Comparison of ENCODE assay signal across 17 mouse cellular contexts in the genomic region with DNA sequence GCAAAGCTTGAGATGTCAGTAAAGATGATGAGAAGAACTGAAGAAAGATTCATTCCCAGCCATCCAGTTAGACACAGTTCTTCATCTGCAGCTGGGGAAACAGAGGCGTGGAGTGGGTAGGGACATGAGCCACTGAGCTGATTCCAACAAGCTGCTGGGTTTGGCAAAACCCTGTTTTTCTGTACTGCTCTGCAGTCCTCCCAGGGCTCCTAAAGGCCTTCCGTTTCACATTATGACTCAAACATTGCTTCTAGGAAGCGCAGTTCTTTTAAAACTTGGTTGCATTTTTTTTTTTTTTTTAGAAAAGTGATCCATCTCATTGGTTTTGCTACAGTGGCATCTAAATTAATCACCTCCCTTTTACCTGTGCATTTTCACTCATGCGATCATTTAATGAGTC. TPM values are rescaled to one million over a fixed set of nuclear protein-coding genes. Genes with fewer than 3 reads are reported as not detected.
DNase-seq lines count a peak whose midpoint lies in the region; ATAC-seq and TF ChIP-seq lines count a peak whose summit lies in the region.
"Had no signal": no experiment of that assay in that cellular context is flagged by ENCODE, and none has a peak within 500 bp of the region (broad histone marks: within the 10 kb centered on the region; RNA-seq: fewer than 3 reads in every experiment).

No protein-coding gene starts in this region.

- no peak overlapping the region for H3K4me3 ChIP-seq in heart, embryonic 11.5 days (ENCODE audit: low read depth, low read length)
- H3K4me3 ChIP-seq in thymus, adult 2 months (ENCODE audit: control insufficient read depth, insufficient read depth, low read length): no peak overlapping the region
- H3K4me3 ChIP-seq: embryonic facial prominence, embryonic 12.5 days; intestine, embryonic 15.5 days; megakaryocyte, embryonic 14.5 days; neural tube, embryonic 13.5 days had no signal

- no peak for ATAC-seq in heart, embryonic 11.5 days (replicated peaks; ENCODE audit: insufficient number of reproducible peaks, low FRiP score, low TSS enrichment)
- ATAC-seq: intestine, embryonic 15.5 days had no signal

- TF ChIP-seq POLR2A in thymus, adult 2 months (IDR thresholded peaks at IDR 0.05; ENCODE audit: control insufficient read depth, extremely low read depth, insufficient read depth, low read length, poor library complexity): no peak

- no peak overlapping the region for H3K27ac ChIP-seq in heart, embryonic 11.5 days (ENCODE audit: low read depth, low read length)
- H3K27ac ChIP-seq in thymus, adult 2 months (ENCODE audit: control insufficient read depth, insufficient read depth, low read length): peak overlapping the region; percentile 20; the same call in 1 of the 2 replicates
- H3K27ac ChIP-seq: embryonic facial prominence, embryonic 12.5 days; intestine, embryonic 15.5 days; neural tube, embryonic 13.5 days had no signal

- peaks cover 11% of the 10 kb centered on the region; the same call in 1 of the 2 replicates for H3K4me1 ChIP-seq in heart, embryonic 11.5 days (ENCODE audit: control insufficient read depth, insufficient read depth, low read length)
- peaks cover 19% of the 10 kb centered on the region for H3K4me1 ChIP-seq in thymus, adult 2 months (replicated peaks; ENCODE audit: control insufficient read depth, insufficient read depth, low read length)

- H3K4me2 ChIP-seq in heart, embryonic 11.5 days: no peak overlapping the region
- H3K4me2 ChIP-seq: embryonic facial prominence, embryonic 12.5 days; intestine, embryonic 15.5 days; lung, embryonic 14.5 days had no signal

- H3K9ac ChIP-seq in heart, embryonic 11.5 days (ENCODE audit: low read depth, low read length): no peak overlapping the region
- H3K9ac ChIP-seq: embryonic facial prominence, embryonic 12.5 days; intestine, embryonic 15.5 days; lung, embryonic 14.5 days; neural tube, embryonic 13.5 days had no signal

- H3K9me3 ChIP-seq in heart, embryonic 11.5 days (replicated peaks; ENCODE audit: control insufficient read depth, low read length): no peaks in the 10 kb centered on the region
- H3K9me3 ChIP-seq: embryonic facial prominence, embryonic 12.5 days; intestine, embryonic 15.5 days; megakaryocyte, embryonic 14.5 days; neural tube, embryonic 13.5 days had no signal

- H3K36me3 ChIP-seq in heart, embryonic 11.5 days (ENCODE audit: control insufficient read depth, insufficient read depth, low read length): no peaks in the 10 kb centered on the region
- peaks cover 19% of the 10 kb centered on the region for H3K36me3 ChIP-seq in thymus, adult 2 months (ENCODE audit: control insufficient read depth, insufficient read depth, low read length)
- H3K36me3 ChIP-seq: embryonic facial prominence, embryonic 12.5 days; intestine, embryonic 15.5 days; neural tube, embryonic 13.5 days had no signal

- peaks cover 19% of the 10 kb centered on the region for H3K27me3 ChIP-seq in heart, embryonic 11.5 days (ENCODE audit: control insufficient read depth, insufficient read depth, low read length)
- no peaks in the 10 kb centered on the region for H3K27me3 ChIP-seq in thymus, adult 2 months (ENCODE audit: control insufficient read depth, insufficient read depth, low read length)

- peak; percentile 51 to 74 for DNase-seq in heart, adult 18-20 months
- no peak for DNase-seq in thymus, adult 2 months
- DNase-seq in thymus, adult 18-20 months: no peak
- peak; percentile 51 for DNase-seq in heart, adult 9 months (ENCODE audit: low spot score in 2 of 2)
- peak; percentile 36 for DNase-seq in naive thymus-derived CD4-positive, alpha-beta T cell, adult 2 months (ENCODE audit: low read depth)
- DNase-seq in frontal cortex, postnatal 14 days (ENCODE audit: low spot score in 2 of 2): no peak
- DNase-seq in urinary bladder, adult 2 months (ENCODE audit: low spot score): no peak
- DNase-seq: adrenal gland, postnatal 14 days; cerebellum, postnatal 36 days; kidney, postnatal 36 days; liver; lung, embryonic 14.5 days had no signal

- 84% methylated on average over 4 of the region's 4 CpGs for WGBS in heart, embryonic 11.5 days (ENCODE audit: insufficient replicate concordance)
- 33% methylated on average over 4 of the region's 4 CpGs for WGBS in thymus, adult 2 months

- TF ChIP-seq CTCF in thymus, adult 2 months (IDR thresholded peaks at IDR 0.05; ENCODE audit: borderline replicate concordance, control insufficient read depth, extremely low read depth, insufficient read depth, low read length, poor library complexity): no peak

RNA-seq across cellular contexts. Expression of gene Ptger4, which starts 5.4 kb away (rescaled TPM):
- total RNA-seq in heart, adult 18-20 months (2021): 1 to 10 TPM; 1.3 to 2.1 TPM
- 1.6 and 1.8 TPM in 2 replicates for polyA plus RNA-seq in heart, embryonic 11.5 days (2014; fragmentation: Nextera tagmentation; extraction: Ambion mirVana)
- polyA plus RNA-seq in thymus, adult 2 months (2012; rRNA removed): 61.0 and 63.0 TPM in 2 replicates
- 8.0 and 9.6 TPM in 2 replicates for polyA plus RNA-seq in urinary bladder, adult 2 months (2012; rRNA removed)

RNA-seq across cellular contexts. Expression of gene Ttc33, which starts 53.2 kb away (rescaled TPM):
- 10 to 100 TPM; 41.0 to 49.4 TPM for total RNA-seq in heart, adult 18-20 months (2021)
- 35.0 and 37.5 TPM in 2 replicates for polyA plus RNA-seq in heart, embryonic 11.5 days (2014; fragmentation: Nextera tagmentation; extraction: Ambion mirVana)
- polyA plus RNA-seq in thymus, adult 2 months (2012; rRNA removed): 3.8 and 4.9 TPM in 2 replicates
- polyA plus RNA-seq in urinary bladder, adult 2 months (2012; rRNA removed): 31.0 and 38.4 TPM in 2 replicates

Comparison
In these comparisons a context has a peak if more than half of its experiments do, and no peak if none do; other contexts are left out.
1. DNase-seq: peak in heart, adult 18-20 months (2 of 2), heart, adult 9 months (2 of 2) and naive thymus-derived CD4-positive, alpha-beta T cell, adult 2 months (single experiment); none in thymus, adult 2 months (single experiment), thymus, adult 18-20 months (0 of 2), frontal cortex, postnatal 14 days (0 of 2) and urinary bladder, adult 2 months (single experiment).